Mouse (Mus musculus) stomach, embryonic 16.5 days (tissue): ENCODE data around the gene Nrg3. TPM values are rescaled to one million over a fixed set of nuclear protein-coding genes. Genes with fewer than 3 reads are reported as not detected.

ENCODE experiments used
- ATAC-seq: fragments of 200-750 bp; cut with Nextera tagmentation; 2 replicates; pipeline ENCODE4 v1.8.0; 2017; ENCODE audit warnings: moderate number of reproducible peaks, moderate TSS enrichment; ENCODE audit not compliant: insufficient read depth, low FRiP score
- H3K27ac ChIP-seq: fragments of 300-500 bp; sonication (generic); 2 replicates; pipeline ENCODE4 v1.5.1; 2014; ENCODE audit warnings: low read length
- H3K27me3 ChIP-seq: fragments of 300-500 bp; sonication (generic); 2 replicates; pipeline ENCODE4 v1.6.1; 2014; ENCODE audit warnings: low read length, control low read depth, mixed read lengths; ENCODE audit not compliant: control insufficient read depth, insufficient read depth
- H3K36me3 ChIP-seq: fragments of 300-500 bp; sonication (generic); 2 replicates; pipeline ENCODE4 v1.6.1; 2014; ENCODE audit warnings: low read length; ENCODE audit not compliant: control insufficient read depth, insufficient read depth
- H3K4me1 ChIP-seq: fragments of 300-500 bp; sonication (generic); 2 replicates; pipeline ENCODE4 v1.6.1; 2014; ENCODE audit warnings: low read length, control low read depth, mixed read lengths; ENCODE audit not compliant: control insufficient read depth, insufficient read depth
- H3K4me2 ChIP-seq: fragments of 300-500 bp; sonication (generic); 2 replicates; pipeline ENCODE4 v1.6.1; 2014; ENCODE audit warnings: low read depth, low read length, mixed read lengths
- H3K4me3 ChIP-seq: fragments of 300-500 bp; sonication (generic); replicated peaks from 2 replicates; pipeline ENCODE4 v1.5.1; 2014; ENCODE audit warnings: mild to moderate bottlenecking, low read length
- H3K9ac ChIP-seq: fragments of 300-500 bp; sonication (generic); 2 replicates; pipeline ENCODE4 v1.6.1; 2014; ENCODE audit warnings: low read length
- H3K9me3 ChIP-seq: fragments of 300-500 bp; sonication (generic); replicated peaks from 2 replicates; pipeline ENCODE4 v1.6.1; 2016; ENCODE audit warnings: low read length, control low read depth; ENCODE audit not compliant: control insufficient read depth
- WGBS: fragments of 180-500 bp; shearing (Covaris S2); extraction: QIAGEN DNeasy Blood & Tissue Kit; methylation state at CpG from one replicate; pipeline ENCODE4 v1.1.7; 2014; 5-methylcytosine and 5-hydroxymethylcytosine counted together
- polyA plus RNA-seq: library from polyadenylated mRNA; unstranded; fragments of >200 nt; fragmentation: Nextera tagmentation; extraction: Ambion mirVana; gene quantifications from 2 replicates; pipeline ENCODE4 v1.2.1, GENCODE M21; 2015

Gene Nrg3
- polyA plus RNA-seq, 1 experiment from 2014 or later: 0.49 TPM

DNA sequence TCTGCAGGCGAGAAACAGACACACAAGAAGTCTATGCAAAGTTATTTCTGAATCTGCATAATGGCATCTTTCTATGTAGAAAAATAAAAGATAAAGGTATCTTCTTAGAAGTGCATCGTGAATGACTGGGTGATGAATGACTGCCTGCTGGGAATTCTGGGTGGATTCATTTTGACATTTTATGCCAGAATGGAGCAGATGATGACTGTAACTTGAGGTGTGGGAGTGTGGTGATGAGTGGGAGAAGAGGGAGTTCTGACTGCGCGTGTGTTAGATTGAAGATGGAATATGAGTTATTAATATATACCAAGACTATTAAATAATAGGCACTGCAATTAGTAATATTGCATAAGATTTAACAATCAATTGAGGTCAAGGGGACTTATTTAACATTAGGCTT lies 208.5 kb downstream of the Nrg3 start:
- H3K4me3 ChIP-seq: no peak overlapping the region
- no peak for ATAC-seq
- no peak overlapping the region for H3K27ac ChIP-seq
- no peak overlapping the region for H3K9ac ChIP-seq
- no peaks in the 10 kb centered on the region for H3K27me3 ChIP-seq
- H3K4me1 ChIP-seq: no peaks in the 10 kb centered on the region
- no peaks in the 10 kb centered on the region for H3K9me3 ChIP-seq
- WGBS: 90% methylated on average over 4 of the region's 4 CpGs
- H3K4me2 ChIP-seq: no peak overlapping the region
- no peaks in the 10 kb centered on the region for H3K36me3 ChIP-seq

DNA sequence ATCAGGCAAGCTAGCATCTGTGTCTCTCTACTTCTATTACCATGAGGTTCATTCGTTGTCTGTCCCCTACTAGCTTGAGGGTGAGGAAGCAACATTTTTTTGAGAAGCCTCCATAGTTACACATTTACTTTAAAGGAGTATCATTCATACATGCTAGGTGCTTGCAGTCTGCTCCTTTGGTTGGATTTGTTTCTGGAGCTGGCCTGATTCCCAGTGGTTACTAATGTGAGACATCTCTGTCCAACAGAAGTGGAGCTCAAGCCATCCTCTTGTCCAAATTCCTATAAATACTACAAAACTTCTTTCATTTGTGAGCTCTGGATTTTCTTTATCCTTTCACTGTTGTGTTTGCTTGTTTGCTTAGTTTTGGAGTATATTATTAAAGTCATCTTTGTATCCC lies 211.9 kb downstream of the Nrg3 start:
- no peak for ATAC-seq
- Histone ChIP-seq H3K4me2 (no peak overlapping the region), H3K27ac (no peak overlapping the region), H3K36me3 (no peaks in the 10 kb centered on the region), H3K4me3 (no peak overlapping the region), H3K27me3 (no peaks in the 10 kb centered on the region), H3K9me3 (no peaks in the 10 kb centered on the region), H3K4me1 (no peaks in the 10 kb centered on the region), H3K9ac (no peak overlapping the region)
- 72% methylated on average over 1 of the region's 1 CpGs for WGBS

- no peak overlapping the region for H3K9ac ChIP-seq
- 40% methylated on average over 1 of the region's 1 CpGs for WGBS
- H3K27ac ChIP-seq: no peak overlapping the region
- no peaks in the 10 kb centered on the region for H3K27me3 ChIP-seq
- no peak for ATAC-seq
- H3K36me3 ChIP-seq: no peaks in the 10 kb centered on the region
- H3K9me3 ChIP-seq: no peaks in the 10 kb centered on the region
- no peak overlapping the region for H3K4me2 ChIP-seq
- H3K4me3 ChIP-seq: no peak overlapping the region
- H3K4me1 ChIP-seq: no peaks in the 10 kb centered on the region
Measured at GRCm38 (mm10) chr14:39255391-39255790, 217.5 kb downstream of the Nrg3 start.

GRCm38 (mm10) chr14:39240267-39240666 lies 232.6 kb downstream of the Nrg3 start:
- Histone ChIP-seq H3K36me3 (no peaks in the 10 kb centered on the region), H3K4me3 (no peak overlapping the region), H3K9ac (no peak overlapping the region), H3K4me2 (no peak overlapping the region), H3K4me1 (no peaks in the 10 kb centered on the region), H3K27me3 (no peaks in the 10 kb centered on the region), H3K27ac (no peak overlapping the region), H3K9me3 (no peaks in the 10 kb centered on the region)
- ATAC-seq: no peak
- 55% methylated on average over 2 of the region's 2 CpGs for WGBS

- Histone ChIP-seq H3K27ac (no peak overlapping the region), H3K27me3 (no peaks in the 10 kb centered on the region), H3K4me1 (no peaks in the 10 kb centered on the region), H3K9me3 (no peaks in the 10 kb centered on the region), H3K36me3 (no peaks in the 10 kb centered on the region), H3K9ac (no peak overlapping the region), H3K4me3 (no peak overlapping the region), H3K4me2 (no peak overlapping the region)
- WGBS: 61% methylated on average over 1 of the region's 1 CpGs
- ATAC-seq: no peak
Measured at GRCm38 (mm10) chr14:39211472-39211871, 261.4 kb downstream of the Nrg3 start.

DNA sequence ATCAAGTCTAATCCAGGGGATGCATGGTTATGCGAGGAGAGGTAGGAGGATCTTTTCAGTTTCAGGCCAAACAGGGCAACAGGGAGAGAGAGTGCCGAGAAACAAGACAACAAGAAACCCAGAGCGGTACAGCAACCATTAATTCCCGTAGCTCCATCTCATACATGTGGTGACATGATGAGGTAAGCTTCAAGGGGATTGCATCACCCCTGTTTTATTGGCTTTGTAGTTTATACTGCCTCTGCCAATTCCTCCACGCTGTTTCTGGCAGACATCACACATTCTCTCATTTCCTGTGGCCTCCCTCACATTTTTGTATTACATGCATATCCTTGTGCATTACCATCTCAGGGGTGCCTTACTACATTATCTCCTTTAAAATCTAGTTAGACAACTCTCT lies 280.9 kb downstream of the Nrg3 start:
- Histone ChIP-seq H3K9me3 (no peaks in the 10 kb centered on the region), H3K36me3 (no peaks in the 10 kb centered on the region), H3K4me3 (no peak overlapping the region), H3K4me1 (no peaks in the 10 kb centered on the region), H3K27me3 (no peaks in the 10 kb centered on the region), H3K27ac (no peak overlapping the region), H3K9ac (no peak overlapping the region), H3K4me2 (no peak overlapping the region)
- no peak for ATAC-seq
- 69% methylated on average over 5 of the region's 5 CpGs for WGBS

DNA sequence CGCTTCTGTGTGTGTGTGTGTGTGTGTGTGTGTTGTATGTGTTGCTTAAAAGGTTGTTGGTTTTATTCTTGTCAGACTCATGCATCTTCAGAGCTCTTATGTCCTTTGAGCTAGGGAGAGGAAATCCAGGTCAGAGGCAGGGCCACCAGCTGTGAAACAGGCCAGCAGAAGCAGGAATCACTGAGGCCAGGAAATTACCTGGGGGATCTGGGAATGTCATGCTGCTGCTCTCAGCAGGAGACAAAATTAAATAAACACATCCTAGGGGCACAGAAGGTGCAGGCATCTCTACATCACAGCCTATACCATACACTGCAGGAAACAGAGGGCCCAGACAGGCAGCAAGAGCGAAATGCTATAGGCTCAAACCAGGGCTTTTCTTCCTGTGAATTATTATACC lies 299.2 kb downstream of the Nrg3 start:
- H3K9ac ChIP-seq: no peak overlapping the region
- no peak overlapping the region for H3K27ac ChIP-seq
- H3K9me3 ChIP-seq: no peaks in the 10 kb centered on the region
- WGBS: 55% methylated on average over 2 of the region's 2 CpGs
- H3K36me3 ChIP-seq: no peaks in the 10 kb centered on the region
- H3K4me2 ChIP-seq: no peak overlapping the region
- H3K27me3 ChIP-seq: no peaks in the 10 kb centered on the region
- no peaks in the 10 kb centered on the region for H3K4me1 ChIP-seq
- no peak for ATAC-seq
- H3K4me3 ChIP-seq: no peak overlapping the region

DNA sequence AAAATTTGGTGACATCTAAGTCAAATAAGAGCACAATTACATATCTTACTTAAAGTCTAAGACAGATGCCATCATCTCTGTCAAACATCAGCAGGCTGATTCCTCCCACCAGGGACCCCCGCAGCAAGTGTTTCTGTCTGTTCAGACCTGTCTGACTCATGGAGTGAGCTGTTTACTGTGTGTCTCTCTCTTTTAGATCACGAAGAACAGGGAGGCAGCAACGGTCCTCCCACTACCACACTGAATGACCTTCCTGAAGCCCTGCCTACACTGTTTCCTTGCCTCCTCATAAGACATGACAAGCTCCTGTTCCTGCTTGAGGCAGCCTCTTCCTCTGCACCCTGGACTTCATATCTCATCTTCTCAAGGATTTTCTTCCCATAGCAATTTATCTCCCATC lies 312.7 kb downstream of the Nrg3 start:
- no peak for ATAC-seq
- WGBS: 68% methylated on average over 3 of the region's 3 CpGs
- no peak overlapping the region for H3K27ac ChIP-seq
- no peaks in the 10 kb centered on the region for H3K4me1 ChIP-seq
- H3K9ac ChIP-seq: no peak overlapping the region
- H3K4me3 ChIP-seq: no peak overlapping the region
- no peak overlapping the region for H3K4me2 ChIP-seq
- no peaks in the 10 kb centered on the region for H3K36me3 ChIP-seq
- no peaks in the 10 kb centered on the region for H3K9me3 ChIP-seq
- no peaks in the 10 kb centered on the region for H3K27me3 ChIP-seq

- no peaks in the 10 kb centered on the region for H3K9me3 ChIP-seq
- H3K9ac ChIP-seq: no peak overlapping the region
- H3K36me3 ChIP-seq: no peaks in the 10 kb centered on the region
- no peak overlapping the region for H3K27ac ChIP-seq
- no peaks in the 10 kb centered on the region for H3K27me3 ChIP-seq
- WGBS: 32% methylated on average over 1 of the region's 1 CpGs
- H3K4me3 ChIP-seq: no peak overlapping the region
- no peak overlapping the region for H3K4me2 ChIP-seq
- no peak for ATAC-seq
- no peaks in the 10 kb centered on the region for H3K4me1 ChIP-seq
Measured at GRCm38 (mm10) chr14:39155462-39155861, 317.4 kb downstream of the Nrg3 start.

GRCm38 (mm10) chr14:39129766-39130165 lies 343.1 kb downstream of the Nrg3 start:
- Histone ChIP-seq H3K27me3 (no peaks in the 10 kb centered on the region), H3K27ac (no peak overlapping the region), H3K4me3 (no peak overlapping the region), H3K36me3 (no peaks in the 10 kb centered on the region), H3K4me1 (no peaks in the 10 kb centered on the region), H3K9me3 (no peaks in the 10 kb centered on the region), H3K4me2 (no peak overlapping the region), H3K9ac (no peak overlapping the region)
- 82% methylated on average over 2 of the region's 2 CpGs for WGBS
- no peak for ATAC-seq
